Mouse (Mus musculus) monocyte, adult 2 months (primary cell): ENCODE measurements around the gene Zfhx3.

Experiments
- DNase-seq, 2 experiments: peaks; one replicate each; pipeline ENCODE4 v3.0.0; 2022; ENCODE audit warnings: low spot score in 2 of 2, low read depth in 1 of 2

The Zfhx3 gene

GRCm38 (mm10) chr8:108437316-108437830 lies 494.9 kb downstream of the Zfhx3 start:
- no peak for DNase-seq

GRCm38 (mm10) chr8:108440476-108440875 lies 498.0 kb downstream of the Zfhx3 start:
- no peak for DNase-seq

- no peak for DNase-seq
Observed at GRCm38 (mm10) chr8:108450847-108451246, 508.4 kb downstream of the Zfhx3 start.

- DNase-seq, result no peak
Observed at GRCm38 (mm10) chr8:108454561-108455311, 512.3 kb downstream of the Zfhx3 start.

DNA sequence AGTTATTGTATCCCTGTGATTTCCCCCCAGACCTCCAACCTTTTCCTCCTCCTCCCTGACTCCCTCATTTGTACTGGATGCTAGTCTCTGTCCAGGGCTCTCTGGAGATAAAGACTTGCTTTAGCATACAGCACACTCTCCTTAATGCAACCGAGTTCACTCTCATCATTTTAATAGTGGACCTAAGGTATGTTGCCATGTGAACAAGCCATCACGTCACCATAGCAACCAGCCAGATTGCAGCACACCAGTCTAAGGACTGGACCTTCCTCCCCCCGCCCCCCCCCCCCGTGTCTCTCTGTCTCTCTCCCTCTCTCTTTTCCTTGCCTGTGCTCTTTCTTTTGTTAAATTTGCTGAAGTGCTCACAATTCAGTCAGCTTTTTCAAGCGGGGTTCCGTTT lies 524.2 kb downstream of the Zfhx3 start:
- DNase-seq, result no peak

DNA sequence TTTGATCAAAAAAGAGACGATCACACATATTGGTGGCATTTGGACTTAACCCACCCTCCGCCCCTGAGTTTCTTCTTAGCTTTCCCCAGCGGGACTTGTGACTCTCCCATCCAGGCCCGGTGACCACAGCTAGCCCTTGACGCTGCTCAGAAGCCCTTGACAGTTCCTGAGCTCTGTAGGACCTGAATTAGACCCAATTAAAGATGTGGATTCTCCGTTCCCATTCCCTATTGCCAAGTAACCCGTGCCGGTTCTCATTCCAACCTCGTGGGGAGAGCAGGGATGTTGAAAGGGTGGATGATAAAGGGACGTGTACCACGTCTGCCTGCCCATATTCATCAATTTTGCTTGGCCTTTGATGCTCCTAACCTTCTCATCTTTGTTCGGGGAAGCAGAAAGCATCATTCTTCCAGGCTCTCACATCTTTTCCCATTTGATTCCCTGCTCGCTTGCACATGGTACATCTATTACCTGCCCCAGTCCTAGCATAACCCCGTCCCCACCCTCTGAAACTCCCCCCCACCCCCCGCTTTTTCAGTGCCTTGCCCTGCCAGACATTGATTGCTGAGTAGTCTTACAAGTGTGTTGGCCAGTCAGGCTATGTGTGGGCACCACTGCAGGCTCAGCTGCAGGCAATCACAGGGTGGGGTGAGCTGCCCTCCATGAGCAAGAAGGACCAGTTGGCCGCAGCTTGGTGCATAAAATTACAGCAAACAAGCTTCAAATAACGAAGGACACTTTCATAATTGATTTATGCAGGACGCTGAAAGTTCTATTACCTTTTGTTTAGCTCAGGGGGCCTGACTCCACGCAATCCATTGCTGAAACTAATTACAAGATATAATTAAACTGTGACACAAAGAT lies 525.0 kb downstream of the Zfhx3 start:
- DNase-seq, result no peak

DNA sequence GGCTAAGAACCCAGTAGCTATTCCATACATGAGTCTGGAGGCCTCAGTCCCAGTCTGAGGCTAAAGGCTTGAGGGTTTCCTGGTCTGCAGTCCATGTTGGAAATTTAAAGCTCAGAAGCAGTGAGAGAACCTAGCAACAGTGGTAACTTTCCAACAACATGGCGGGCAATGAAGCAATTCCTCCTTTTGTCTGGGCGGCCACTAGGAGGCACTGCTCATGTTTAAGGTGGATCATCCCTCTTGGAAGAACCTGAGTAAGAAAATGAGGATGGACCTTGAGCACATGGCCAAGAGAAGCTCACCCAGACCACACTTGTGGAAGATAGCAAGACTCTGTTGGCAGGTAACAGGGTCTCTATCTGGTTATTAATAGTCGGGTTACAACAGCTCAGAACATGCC lies 527.8 kb downstream of the Zfhx3 start:
- DNase-seq, result no peak

DNA sequence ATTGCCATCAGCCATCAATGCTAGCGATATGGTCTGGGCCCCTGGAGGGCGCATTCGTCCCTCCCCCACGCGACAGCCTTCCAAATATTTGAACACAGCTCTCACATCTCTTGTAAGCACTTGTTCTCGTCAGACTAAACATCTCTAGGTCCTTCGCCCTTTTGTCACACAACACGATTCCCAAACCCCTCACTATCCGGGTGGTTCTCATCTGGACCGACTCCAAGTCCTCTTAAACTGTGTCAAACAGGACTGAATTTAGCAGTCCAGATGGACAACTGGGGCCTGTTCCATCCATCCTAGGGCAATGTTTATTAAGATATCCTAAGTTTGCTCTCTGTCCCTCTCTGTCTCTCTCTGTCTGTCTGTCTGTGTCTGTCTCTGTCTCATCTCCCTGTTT lies 532.1 kb downstream of the Zfhx3 start:
- DNase-seq, result no peak

GRCm38 (mm10) chr8:108478131-108478530 lies 535.7 kb downstream of the Zfhx3 start:
- no peak for DNase-seq

- DNase-seq, result no peak
Observed at GRCm38 (mm10) chr8:108480141-108480540, 537.7 kb downstream of the Zfhx3 start.

GRCm38 (mm10) chr8:108481167-108481815 lies 538.8 kb downstream of the Zfhx3 start:
- no peak for DNase-seq

DNA sequence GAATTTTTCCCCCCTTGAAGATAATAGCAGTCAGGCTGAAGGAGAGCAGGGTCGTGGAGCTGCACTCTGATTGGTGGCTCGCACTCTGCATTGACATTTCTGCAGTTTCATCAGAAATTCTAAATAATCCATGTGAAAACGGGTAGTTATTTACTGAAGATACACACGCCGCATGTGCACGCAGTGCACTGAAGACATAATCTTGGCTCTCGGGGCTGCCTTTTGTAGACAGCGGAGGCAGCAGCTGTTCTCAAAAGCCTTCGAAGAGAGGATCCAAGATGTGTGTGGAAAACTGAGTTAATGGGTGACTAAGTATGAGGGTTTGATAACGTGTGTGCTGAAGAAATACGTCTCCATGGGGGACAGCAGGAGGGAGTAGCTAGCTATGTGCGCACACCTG lies 553.7 kb downstream of the Zfhx3 start:
- no peak for DNase-seq

DNA sequence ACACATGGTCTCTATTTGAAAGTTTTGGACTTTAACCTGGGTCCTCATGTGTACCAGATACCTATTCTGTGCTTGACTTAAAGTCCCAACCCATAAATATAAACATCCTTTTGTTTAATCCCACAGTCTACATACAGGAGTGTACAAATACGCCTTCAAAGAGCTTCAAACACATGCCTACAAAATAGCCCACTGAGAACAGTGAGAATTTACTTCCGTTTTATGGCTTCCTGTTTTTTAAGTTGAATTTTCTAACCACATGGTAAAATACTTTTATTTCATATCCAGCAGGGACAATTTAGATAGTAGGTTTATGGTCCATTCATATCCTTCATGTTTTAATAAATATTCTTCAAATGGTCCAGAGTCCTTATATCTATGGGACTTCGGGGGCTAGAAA lies 564.3 kb downstream of the Zfhx3 start:
- DNase-seq, result no peak

GRCm38 (mm10) chr8:108507769-108508168 lies 565.3 kb downstream of the Zfhx3 start:
- DNase-seq, result no peak

DNA sequence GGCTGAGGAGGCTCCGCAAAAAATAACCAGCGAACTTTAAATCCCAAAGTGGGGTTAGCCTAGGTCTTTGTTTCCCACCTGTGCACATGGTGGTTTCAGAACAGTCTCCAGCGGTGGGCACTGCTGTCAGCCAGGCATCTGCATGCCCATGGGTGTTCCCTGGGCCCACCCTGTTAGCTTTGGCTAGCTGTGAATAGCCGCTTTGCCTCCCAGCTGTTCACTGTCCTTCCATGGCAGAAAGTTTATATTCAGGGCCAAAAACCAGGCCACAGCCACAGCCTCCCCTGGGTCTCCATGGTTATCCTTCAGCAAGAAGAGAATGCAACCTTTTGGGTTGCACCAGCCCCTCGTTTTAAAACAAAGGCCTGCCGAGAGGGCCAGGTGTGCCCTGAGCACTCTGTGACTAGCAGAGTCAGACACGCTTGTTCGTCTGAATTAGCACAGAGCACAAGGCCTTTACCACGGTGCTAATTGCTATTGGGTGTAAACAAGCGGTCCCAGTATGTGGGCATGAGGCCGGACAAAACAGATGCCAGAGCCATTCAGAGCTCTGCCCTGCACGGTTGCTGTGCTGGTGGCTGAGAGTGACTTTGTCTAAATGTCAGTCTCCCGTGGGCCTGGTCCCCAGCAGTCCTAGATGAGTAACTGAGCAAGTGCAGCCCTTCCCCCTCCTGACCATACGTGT lies 568.3 kb downstream of the Zfhx3 start:
- no peak for DNase-seq

- no peak for DNase-seq
Observed at GRCm38 (mm10) chr8:108518116-108518515, 575.7 kb downstream of the Zfhx3 start.

DNA sequence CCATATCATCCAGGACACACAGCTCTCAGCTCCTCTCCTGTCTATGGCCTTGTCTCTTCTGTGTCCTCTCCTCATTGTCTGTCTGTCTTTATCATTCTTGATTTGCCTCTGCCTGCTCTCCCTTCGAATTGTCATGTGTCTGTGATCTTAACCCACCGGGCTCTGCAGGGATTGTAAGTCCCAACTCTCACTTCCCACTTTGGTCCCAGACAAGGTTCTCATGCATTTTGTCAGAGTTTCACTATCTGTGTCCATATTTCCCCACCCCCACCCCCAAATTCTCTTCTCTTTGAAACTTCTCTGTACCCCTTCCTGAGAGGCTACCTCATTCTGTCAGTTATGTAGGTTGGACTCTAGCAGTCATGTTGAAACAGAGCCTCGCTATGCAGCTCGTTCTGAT lies 579.6 kb downstream of the Zfhx3 start:
- DNase-seq, result no peak

DNA sequence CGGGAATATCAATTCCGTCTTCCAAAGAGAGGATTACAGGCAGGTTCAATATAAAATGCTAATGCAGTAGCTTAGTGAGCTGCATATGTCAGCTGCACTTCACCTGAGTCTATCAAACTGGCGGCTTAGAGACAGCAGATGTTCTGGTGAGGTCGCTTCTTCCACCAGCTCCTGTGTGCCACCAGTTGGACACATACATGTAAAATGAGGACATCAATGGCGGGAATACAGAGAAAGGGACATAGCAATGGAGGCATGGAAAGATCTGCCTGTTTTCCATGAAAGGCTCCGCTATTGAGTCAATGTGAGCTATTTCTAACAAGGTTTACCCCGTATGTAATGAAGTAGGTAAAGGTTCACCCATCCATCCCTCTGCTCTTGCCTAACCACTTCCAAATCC lies 587.0 kb downstream of the Zfhx3 start:
- DNase-seq, result no peak

DNA sequence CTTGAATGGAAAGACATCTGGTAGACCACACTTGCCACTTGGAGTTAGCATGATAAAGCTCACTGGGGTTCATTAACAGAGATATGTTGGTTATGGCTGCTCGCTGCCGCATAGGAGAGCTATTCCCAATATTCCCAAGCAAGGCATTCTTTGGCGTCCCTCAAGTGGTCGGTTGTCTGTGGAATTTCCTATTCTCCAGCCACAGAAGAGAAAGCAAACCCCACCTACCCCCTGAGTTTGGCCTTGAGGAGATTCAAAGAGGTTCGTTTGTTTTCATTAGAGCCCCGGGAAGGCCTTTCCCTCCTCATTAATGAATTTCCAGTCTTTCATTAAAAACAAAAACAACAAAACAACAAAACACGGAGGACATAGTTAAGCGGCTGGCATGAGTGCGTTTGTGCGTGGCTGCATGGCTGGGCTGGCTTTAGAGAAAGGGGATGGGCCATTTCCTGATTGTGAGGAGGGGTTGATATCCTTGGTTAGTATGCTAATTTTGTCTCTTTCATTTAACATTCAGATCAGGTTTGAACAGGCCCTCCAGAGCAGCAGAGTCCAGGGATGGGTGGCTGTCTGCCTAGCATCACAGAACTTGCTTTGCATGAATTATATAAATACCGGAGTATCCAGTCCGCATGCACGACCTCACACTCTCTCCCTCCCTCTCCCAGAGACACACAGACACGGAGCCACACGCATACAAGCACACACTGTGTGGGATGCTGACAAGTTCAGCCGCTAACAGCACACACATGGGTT lies 592.9 kb downstream of the Zfhx3 start:
- DNase-seq, result no peak

- DNase-seq, result no peak
Observed at GRCm38 (mm10) chr8:108536186-108536585, 593.7 kb downstream of the Zfhx3 start.
